Mouse (Mus musculus): ENCODE measurements around the gene Anxa6.

The Anxa6 gene

DNA sequence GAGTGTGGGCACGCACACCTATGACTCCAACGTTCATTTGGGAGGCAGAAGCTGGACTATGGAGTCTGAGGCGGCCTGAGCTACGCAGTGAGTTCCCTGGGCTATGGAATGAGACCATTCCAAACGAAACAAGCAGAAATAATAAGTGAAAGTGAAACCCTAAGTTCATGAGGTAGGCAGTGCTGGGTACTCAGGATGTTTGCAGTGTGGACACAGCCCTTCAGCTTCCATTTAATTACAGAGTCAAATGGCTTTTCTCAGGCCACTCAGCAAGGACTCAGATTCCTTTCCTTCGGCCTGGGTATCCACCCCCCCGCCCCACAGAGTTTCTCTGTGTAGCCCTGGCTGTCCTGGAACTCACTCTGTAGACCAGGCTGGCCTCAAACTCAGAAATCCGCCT lies 103.5 kb downstream of the Anxa6 start:
- no peak for DNase-seq (ENCODE audit: low read depth, low spot score)

DNA sequence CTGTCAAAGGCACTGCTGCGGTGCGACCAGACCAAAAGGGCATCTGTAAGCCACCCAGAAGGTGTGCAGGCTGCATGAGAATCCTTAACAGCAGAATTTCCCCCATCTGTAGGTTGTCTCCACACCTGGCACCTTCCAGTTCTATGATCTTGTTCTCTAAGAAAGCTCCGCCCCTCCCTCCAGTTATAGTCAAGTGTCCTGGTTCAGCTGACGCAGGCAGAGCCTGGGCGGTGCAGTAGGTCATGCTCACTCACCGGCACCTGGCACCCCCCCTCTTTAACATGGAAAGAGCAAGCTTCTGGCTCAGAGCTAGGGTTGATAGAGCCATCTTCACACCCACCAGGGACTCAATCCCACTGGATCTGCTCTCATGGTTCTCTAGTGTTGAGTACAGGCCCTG lies 104.0 kb downstream of the Anxa6 start:
- DNase-seq (ENCODE audit: low read depth, low spot score): no peak
